Mouse (Mus musculus): ENCODE measurements around the gene Map4. TPM values are rescaled to one million over a fixed set of nuclear protein-coding genes. Genes with fewer than 3 reads are reported as not detected.
"Not testable (repeated sequence)": the region's sequence is repeated elsewhere in the genome, so short reads cannot be mapped to it uniquely, and the experiment has no call there.

Map4 gene
- polyA plus RNA-seq, 1 experiment: 220 TPM

DNA sequence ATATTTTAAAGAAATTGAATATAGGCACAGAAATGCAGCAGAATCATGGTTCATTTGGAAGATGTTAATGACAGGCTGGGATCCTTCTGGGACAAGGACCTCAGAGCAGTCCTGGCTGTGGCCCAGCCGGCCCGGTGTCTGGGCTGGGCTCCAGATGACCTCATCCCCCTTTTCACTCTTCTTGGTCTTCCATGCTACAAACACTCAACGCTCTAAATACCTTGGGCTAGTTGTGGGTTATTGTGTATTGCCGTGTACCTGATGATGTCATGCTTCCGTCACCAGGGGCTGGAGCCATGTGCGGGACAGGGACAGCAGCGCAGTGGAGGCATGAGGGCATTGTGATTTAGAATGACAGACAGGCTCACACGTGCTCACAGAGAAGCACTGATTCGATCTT lies 139.1 kb downstream of the Map4 start:
- Histone ChIP-seq H3K27ac (ENCODE audit: insufficient read depth, low read length) (peak overlapping the region; percentile 11; the same call in 1 of the 2 replicates), H3K4me1 (ENCODE audit: control insufficient read depth, insufficient read depth, low read length) (peaks cover 8% of the 10 kb centered on the region), H3K4me3 (ENCODE audit: insufficient read depth, low read length) (no peak overlapping the region)
- TF ChIP-seq POLR2A (IDR thresholded peaks at IDR 0.05; ENCODE audit: low read depth, low read length): no peak
- TF ChIP-seq CTCF (IDR thresholded peaks at IDR 0.05; ENCODE audit: borderline replicate concordance, insufficient read depth, low read length): no peak

DNA sequence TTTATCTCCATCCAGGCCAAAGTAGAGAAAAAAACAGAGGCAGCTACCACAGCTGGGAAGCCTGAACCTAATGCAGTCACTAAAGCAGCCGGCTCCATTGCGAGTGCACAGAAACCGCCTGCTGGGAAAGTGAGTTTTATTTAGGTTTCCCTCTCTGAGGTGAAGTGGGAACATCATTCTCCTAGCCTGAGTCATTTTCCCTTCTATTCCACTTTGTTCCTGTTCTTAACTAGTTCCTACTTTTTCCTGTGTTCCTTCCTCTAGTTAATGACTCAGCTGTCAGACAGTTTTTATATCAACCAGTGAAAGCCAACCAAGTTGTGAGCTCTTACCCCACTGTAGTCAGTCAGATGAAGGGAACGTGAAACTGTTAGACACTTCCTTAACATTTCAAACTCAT lies 139.8 kb downstream of the Map4 start:
- TF ChIP-seq POLR2A (IDR thresholded peaks at IDR 0.05; ENCODE audit: low read depth, low read length) (no peak), CTCF (IDR thresholded peaks at IDR 0.05; ENCODE audit: borderline replicate concordance, insufficient read depth, low read length) (no peak)
- H3K27ac ChIP-seq (ENCODE audit: insufficient read depth, low read length): peak overlapping the region; percentile 11; the same call in 1 of the 2 replicates
- peaks cover 8% of the 10 kb centered on the region for H3K4me1 ChIP-seq (ENCODE audit: control insufficient read depth, insufficient read depth, low read length)
- H3K4me3 ChIP-seq (ENCODE audit: insufficient read depth, low read length): no peak overlapping the region

DNA sequence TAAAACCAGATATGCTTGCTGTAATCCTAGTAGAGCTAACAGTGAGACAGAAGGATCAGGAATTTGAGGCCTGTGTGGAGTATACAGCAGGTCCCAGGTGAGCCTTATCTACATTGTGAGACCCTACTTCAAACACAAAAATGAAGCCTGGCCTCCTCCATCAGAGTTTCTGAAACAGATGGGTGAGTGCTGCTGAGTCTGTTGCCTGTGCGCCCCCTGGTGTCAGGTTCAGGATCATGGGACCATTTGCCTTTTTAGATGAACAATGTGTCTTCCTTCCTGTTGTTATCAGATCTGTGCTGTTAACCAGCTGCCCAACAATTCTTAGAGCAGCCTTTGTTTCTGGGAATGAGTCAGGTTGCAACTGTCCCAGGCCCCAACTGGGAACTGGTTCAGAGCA lies 140.6 kb downstream of the Map4 start:
- Histone ChIP-seq H3K27ac (ENCODE audit: insufficient read depth, low read length) (no peak overlapping the region), H3K4me3 (ENCODE audit: insufficient read depth, low read length) (no peak overlapping the region), H3K4me1 (ENCODE audit: control insufficient read depth, insufficient read depth, low read length) (peaks cover 8% of the 10 kb centered on the region)
- no peak for TF ChIP-seq POLR2A (IDR thresholded peaks at IDR 0.05; ENCODE audit: low read depth, low read length)
- peak; percentile 78; the same call in 1 of the 2 replicates for TF ChIP-seq CTCF (IDR thresholded peaks at IDR 0.05; ENCODE audit: borderline replicate concordance, insufficient read depth, low read length)

DNA sequence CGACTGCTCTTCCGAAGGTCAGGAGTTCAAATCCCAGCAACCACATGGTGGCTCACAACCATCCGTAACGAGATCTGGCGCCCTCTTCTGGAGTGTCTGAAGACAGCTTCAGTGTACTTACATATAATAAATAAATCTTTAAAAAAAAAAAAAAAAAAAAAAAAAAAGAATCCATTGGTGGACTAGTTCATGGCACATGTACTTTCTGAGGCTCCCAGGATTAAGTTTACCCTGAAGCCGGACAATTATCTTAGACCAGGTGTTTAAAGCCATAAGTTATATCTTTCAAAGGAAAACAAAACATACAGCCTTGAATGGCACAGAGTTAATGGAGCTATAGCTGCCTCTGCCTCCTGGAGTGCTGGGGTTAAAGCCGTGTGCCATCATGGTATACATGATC lies 145.2 kb downstream of the Map4 start:
- H3K4me3 ChIP-seq (ENCODE audit: insufficient read depth, low read length); H3K27ac ChIP-seq (ENCODE audit: insufficient read depth, low read length); H3K4me1 ChIP-seq (ENCODE audit: control insufficient read depth, insufficient read depth, low read length): not testable (repeated sequence)

DNA sequence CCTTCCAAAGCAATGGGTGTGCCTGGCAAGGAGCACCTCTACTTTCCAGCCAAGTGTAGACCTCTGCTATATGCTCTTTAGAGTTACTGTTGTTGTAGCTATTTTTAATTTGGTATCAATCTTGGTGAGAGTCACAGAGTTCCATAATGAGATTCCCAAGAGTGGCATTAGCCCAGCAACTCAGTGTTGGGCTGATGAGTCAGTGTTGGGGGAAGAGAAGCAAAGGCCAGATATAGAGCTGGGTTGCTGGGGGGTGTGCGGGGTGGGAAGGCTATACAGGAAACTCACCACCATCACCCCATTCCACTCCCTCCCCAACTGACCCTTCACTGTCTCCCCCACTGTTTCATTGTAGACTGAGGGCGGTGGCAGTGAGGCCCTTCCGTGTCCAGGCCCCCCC lies 149.8 kb downstream of the Map4 start:
- H3K4me3 ChIP-seq (ENCODE audit: insufficient read depth, low read length): no peak overlapping the region
- peaks cover 8% of the 10 kb centered on the region for H3K4me1 ChIP-seq (ENCODE audit: control insufficient read depth, insufficient read depth, low read length)
- peak overlapping the region; percentile 75 for H3K27ac ChIP-seq (ENCODE audit: insufficient read depth, low read length)
- TF ChIP-seq CTCF (IDR thresholded peaks at IDR 0.05; ENCODE audit: borderline replicate concordance, insufficient read depth, low read length) (no peak), POLR2A (IDR thresholded peaks at IDR 0.05; ENCODE audit: low read depth, low read length) (no peak)

DNA sequence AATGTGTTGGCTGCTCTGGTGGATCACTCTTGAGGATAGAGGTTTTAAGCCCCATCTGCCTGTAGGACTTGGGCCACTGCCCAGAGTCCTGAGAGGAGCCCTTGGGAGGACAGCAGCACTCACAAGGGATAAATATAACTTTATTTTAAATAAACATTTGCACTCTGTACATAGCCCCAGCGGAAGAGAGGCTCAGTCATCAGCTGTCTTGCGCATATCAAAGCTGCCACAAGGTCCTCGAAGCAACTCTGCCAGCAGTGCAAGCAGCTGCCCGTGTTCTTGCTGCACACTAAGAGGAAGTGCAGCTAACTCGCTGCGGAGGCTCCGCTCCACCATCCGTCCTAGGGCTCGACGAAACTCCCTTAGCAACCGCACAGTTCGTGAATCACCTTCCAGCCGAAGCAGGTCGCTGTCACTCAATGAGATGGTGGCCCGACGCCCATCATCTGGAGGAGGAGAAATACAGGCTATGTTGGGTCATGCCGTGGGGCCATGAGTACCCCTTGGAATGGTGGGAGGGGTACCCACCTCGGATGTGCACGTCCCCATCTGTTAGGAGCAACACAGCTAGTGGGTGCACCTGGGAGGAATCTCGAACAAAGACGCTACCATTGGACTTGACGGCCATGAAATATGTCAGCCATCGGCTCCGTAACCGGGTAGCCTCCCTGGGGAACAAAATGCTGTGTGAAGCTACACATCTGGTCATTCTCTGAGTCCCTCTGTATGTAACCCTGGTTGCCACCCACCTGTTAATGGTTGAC lies 153.1 kb downstream of the Map4 start:
- Histone ChIP-seq H3K27ac (ENCODE audit: insufficient read depth, low read length) (no peak overlapping the region), H3K4me3 (ENCODE audit: insufficient read depth, low read length) (no peak overlapping the region), H3K4me1 (ENCODE audit: control insufficient read depth, insufficient read depth, low read length) (peaks cover 8% of the 10 kb centered on the region)
- TF ChIP-seq POLR2A (IDR thresholded peaks at IDR 0.05; ENCODE audit: low read depth, low read length) (no peak), CTCF (IDR thresholded peaks at IDR 0.05; ENCODE audit: borderline replicate concordance, insufficient read depth, low read length) (no peak)

DNA sequence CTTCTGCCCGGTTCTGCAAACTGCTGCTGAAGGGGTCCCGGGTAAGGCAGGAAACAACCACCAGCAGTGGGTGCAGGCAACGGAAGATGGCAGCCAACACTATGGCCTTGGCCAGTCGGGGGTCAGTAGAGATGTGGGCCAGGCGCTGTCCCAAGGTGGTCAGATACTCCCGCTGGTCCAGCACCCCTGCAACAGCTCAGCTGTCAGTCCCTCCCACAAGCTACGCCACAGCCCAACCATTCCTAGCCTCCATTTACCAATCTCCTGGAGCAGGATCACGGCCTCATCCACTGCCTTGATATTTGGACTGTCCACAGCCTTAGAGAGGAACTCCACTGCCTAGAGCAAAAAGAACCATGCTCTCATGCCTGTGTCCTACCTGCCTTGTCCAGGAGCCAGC lies 154.4 kb downstream of the Map4 start:
- no peak for TF ChIP-seq POLR2A (IDR thresholded peaks at IDR 0.05; ENCODE audit: low read depth, low read length)
- no peak for TF ChIP-seq CTCF (IDR thresholded peaks at IDR 0.05; ENCODE audit: borderline replicate concordance, insufficient read depth, low read length)
- no peak overlapping the region for H3K4me3 ChIP-seq (ENCODE audit: insufficient read depth, low read length)
- peaks cover 8% of the 10 kb centered on the region; the same call in 1 of the 2 replicates for H3K4me1 ChIP-seq (ENCODE audit: control insufficient read depth, insufficient read depth, low read length)
- no peak overlapping the region for H3K27ac ChIP-seq (ENCODE audit: insufficient read depth, low read length)

DNA sequence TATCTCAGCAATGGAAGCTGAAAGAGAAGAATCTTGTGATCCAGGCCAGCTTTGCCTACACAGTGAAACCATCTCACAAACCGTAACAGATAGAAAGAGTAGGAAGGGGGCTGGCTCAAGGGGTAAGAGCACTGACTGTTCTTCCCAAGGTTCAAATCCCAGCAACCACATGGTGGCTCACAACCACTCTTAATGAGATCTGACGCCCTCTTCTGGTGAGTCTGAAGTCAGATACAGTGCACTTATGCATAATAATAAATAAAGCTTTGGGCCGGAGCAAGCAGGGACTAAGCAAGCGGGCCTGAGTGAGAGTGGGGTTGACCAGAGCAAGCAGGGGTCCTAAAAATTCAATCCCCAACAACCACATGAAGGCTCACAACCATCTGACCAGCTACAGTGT lies 162.0 kb downstream of the Map4 start:
- Histone ChIP-seq H3K4me3 (ENCODE audit: insufficient read depth, low read length) (no peak overlapping the region), H3K27ac (ENCODE audit: insufficient read depth, low read length) (no peak overlapping the region), H3K4me1 (ENCODE audit: control insufficient read depth, insufficient read depth, low read length) (no peaks in the 10 kb centered on the region)
- TF ChIP-seq POLR2A (IDR thresholded peaks at IDR 0.05; ENCODE audit: low read depth, low read length) (no peak), CTCF (IDR thresholded peaks at IDR 0.05; ENCODE audit: borderline replicate concordance, insufficient read depth, low read length) (no peak)

DNA sequence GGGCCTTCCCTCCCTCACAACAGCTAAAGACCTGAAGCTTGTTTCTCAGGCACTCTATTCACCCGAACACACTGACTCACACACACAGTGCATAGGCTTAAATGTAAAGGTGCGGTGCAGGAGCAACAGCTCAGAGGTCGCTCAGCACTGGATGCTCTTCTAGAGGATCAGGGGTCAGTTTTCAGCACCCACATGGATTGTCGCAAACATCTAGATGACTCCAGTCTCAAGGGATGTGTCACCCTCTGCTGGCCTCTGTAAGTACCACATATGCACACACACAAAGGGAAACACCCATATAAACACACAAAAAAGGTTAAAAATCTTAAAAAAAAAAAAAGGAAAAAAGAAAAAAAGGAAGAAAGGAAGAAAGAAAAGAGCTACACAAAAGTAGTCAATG lies 163.5 kb downstream of the Map4 start:
- TF ChIP-seq CTCF (IDR thresholded peaks at IDR 0.05; ENCODE audit: borderline replicate concordance, insufficient read depth, low read length) (no peak), POLR2A (IDR thresholded peaks at IDR 0.05; ENCODE audit: low read depth, low read length) (no peak)
- Histone ChIP-seq H3K4me1 (ENCODE audit: control insufficient read depth, insufficient read depth, low read length) (no peaks in the 10 kb centered on the region), H3K27ac (ENCODE audit: insufficient read depth, low read length) (no peak overlapping the region), H3K4me3 (ENCODE audit: insufficient read depth, low read length) (no peak overlapping the region)

DNA sequence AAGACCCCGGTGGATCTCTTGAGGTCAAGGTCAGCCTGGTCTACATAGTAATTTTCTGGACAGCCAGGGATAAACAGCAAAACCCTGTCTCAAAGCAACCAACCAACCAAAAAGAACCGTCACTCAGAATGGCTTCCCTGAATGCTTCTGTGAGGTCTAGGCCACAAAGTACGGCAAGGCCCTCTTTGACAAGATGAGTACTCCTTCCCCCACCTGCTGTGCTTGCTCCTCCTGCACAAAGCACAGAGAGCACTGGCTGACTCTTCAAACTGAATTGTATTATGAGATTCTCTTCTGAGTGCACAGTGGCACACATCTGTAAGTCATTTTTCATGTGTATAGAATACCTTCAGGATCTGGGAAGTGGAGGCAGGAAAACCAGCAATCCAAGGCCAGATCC lies 166.5 kb downstream of the Map4 start:
- Histone ChIP-seq H3K4me1 (ENCODE audit: control insufficient read depth, insufficient read depth, low read length) (no peaks in the 10 kb centered on the region), H3K27ac (ENCODE audit: insufficient read depth, low read length) (no peak overlapping the region), H3K4me3 (ENCODE audit: insufficient read depth, low read length) (no peak overlapping the region)
- TF ChIP-seq POLR2A (IDR thresholded peaks at IDR 0.05; ENCODE audit: low read depth, low read length) (no peak), CTCF (IDR thresholded peaks at IDR 0.05; ENCODE audit: borderline replicate concordance, insufficient read depth, low read length) (no peak)

Measured in embryonic fibroblast, embryonic 13.5 days (primary cell).